Mouse (Mus musculus): ENCODE results near the gene Pcdh15.

GRCm38 (mm10) chr10:73823214-73823613 is 724.1 kb downstream of the Pcdh15 start:
- TF ChIP-seq POLR2A (IDR thresholded peaks at IDR 0.05; ENCODE audit: extremely low read depth, insufficient read depth, low read length) (no peak), CTCF (IDR thresholded peaks at IDR 0.05; ENCODE audit: extremely low read depth, insufficient read depth, low read length) (no peak)
